Mouse (Mus musculus) 3T3-L1 (cell line): ENCODE data around the gene Aldh9a1.

Source experiments
- DNase-seq: peaks from one replicate; pipeline ENCODE4 v3.0.0-alpha.2; 2015; ENCODE audit warnings: low read depth, low spot score

Gene Aldh9a1

GRCm38 (mm10) chr1:167384156-167384555, 34.4 kb downstream of the Aldh9a1 start:
- DNase-seq: no peak

- DNase-seq: no peak
These were observed 35.4 kb downstream of the Aldh9a1 start for GRCm38 (mm10) chr1:167385211-167385610.

- no peak for DNase-seq
These were observed 35.8 kb downstream of the Aldh9a1 start for GRCm38 (mm10) chr1:167385636-167386035.

- DNase-seq: no peak
These were observed 36.7 kb downstream of the Aldh9a1 start for GRCm38 (mm10) chr1:167386466-167386865.

- peak; percentile 99 for DNase-seq
These were observed 37.5 kb downstream of the Aldh9a1 start for GRCm38 (mm10) chr1:167387310-167387709.

GRCm38 (mm10) chr1:167387796-167388195, 38.0 kb downstream of the Aldh9a1 start:
- peak; percentile 52 for DNase-seq

- peak; percentile 73 for DNase-seq
These were observed 38.8 kb downstream of the Aldh9a1 start for GRCm38 (mm10) chr1:167388571-167388970.

GRCm38 (mm10) chr1:167389584-167389983, 39.8 kb downstream of the Aldh9a1 start:
- DNase-seq: no peak

GRCm38 (mm10) chr1:167390381-167390780, 40.6 kb downstream of the Aldh9a1 start:
- DNase-seq: peak; percentile 84

GRCm38 (mm10) chr1:167391241-167391640, 41.5 kb downstream of the Aldh9a1 start:
- no peak for DNase-seq

- no peak for DNase-seq
These were observed 42.3 kb downstream of the Aldh9a1 start for GRCm38 (mm10) chr1:167392031-167392640.

GRCm38 (mm10) chr1:167392687-167393086, 42.9 kb downstream of the Aldh9a1 start:
- peak; percentile 68 for DNase-seq

- peak; percentile 55 for DNase-seq
These were observed 43.5 kb downstream of the Aldh9a1 start for GRCm38 (mm10) chr1:167393281-167393680.

- DNase-seq: peak; percentile 96
These were observed 44.1 kb downstream of the Aldh9a1 start, which contains the start of gene Mgst3 for GRCm38 (mm10) chr1:167393683-167394492. Mgst3 (minus strand) TSS chr1:167393841.

GRCm38 (mm10) chr1:167405237-167405636, 55.4 kb downstream of the Aldh9a1 start:
- no peak for DNase-seq

- no peak for DNase-seq
These were observed 59.8 kb downstream of the Aldh9a1 start for GRCm38 (mm10) chr1:167409601-167410000.

- no peak for DNase-seq
These were observed 62.4 kb downstream of the Aldh9a1 start for GRCm38 (mm10) chr1:167411991-167412715.

GRCm38 (mm10) chr1:167414846-167415245, 65.1 kb downstream of the Aldh9a1 start:
- peak; percentile 87 for DNase-seq
